Mouse (Mus musculus): ENCODE data around the gene Rps21.

The Rps21 gene

GRCm38 (mm10) chr2:180228592-180228991 is 28.6 kb upstream of the Rps21 start:
- in situ Hi-C loops (cut with MboI; ENCODE audit: unreplicated experiment in 2 of 2), result no loop called here

GRCm38 (mm10) chr2:180229129-180229528 is 28.0 kb upstream of the Rps21 start:
- in situ Hi-C loops (cut with MboI; ENCODE audit: unreplicated experiment in 2 of 2), result no loop called here

- in situ Hi-C loops (cut with MboI; ENCODE audit: unreplicated experiment in 2 of 2), result loop anchor here in 1 of 2 experiments (5.0 kb wide), 1 partner anchor 33 kb away; no protein-coding TSS in a partner anchor
Observed at GRCm38 (mm10) chr2:180230482-180230881, 26.7 kb upstream of the Rps21 start.

- in situ Hi-C loops (cut with MboI; ENCODE audit: unreplicated experiment in 2 of 2), result loop anchor here in 1 of 2 experiments (5.0 kb wide), 1 partner anchor 36 kb away; no protein-coding TSS in a partner anchor
Observed at GRCm38 (mm10) chr2:180233101-180233904, 23.9 kb upstream of the Rps21 start.

- in situ Hi-C loops (cut with MboI; ENCODE audit: unreplicated experiment in 2 of 2), result loop anchor here in 1 of 2 experiments (5.0 kb wide), 1 partner anchor 37 kb away; no protein-coding TSS in a partner anchor
Observed at GRCm38 (mm10) chr2:180234353-180234752, 22.8 kb upstream of the Rps21 start.

- in situ Hi-C loops (cut with MboI; ENCODE audit: unreplicated experiment in 2 of 2), result loop anchor here in 1 of 2 experiments (5.0 kb wide), 1 partner anchor 38 kb away; no protein-coding TSS in a partner anchor
Observed at GRCm38 (mm10) chr2:180234980-180235379, 22.2 kb upstream of the Rps21 start.

GRCm38 (mm10) chr2:180235788-180236187 is 21.4 kb upstream of the Rps21 start:
- in situ Hi-C loops (cut with MboI; ENCODE audit: unreplicated experiment in 2 of 2), result no loop called here

GRCm38 (mm10) chr2:180236500-180236899 is 20.7 kb upstream of the Rps21 start:
- in situ Hi-C loops (cut with MboI; ENCODE audit: unreplicated experiment in 2 of 2), result no loop called here

- in situ Hi-C loops (cut with MboI; ENCODE audit: unreplicated experiment in 2 of 2), result no loop called here
Observed at GRCm38 (mm10) chr2:180236930-180237329, 20.2 kb upstream of the Rps21 start.

GRCm38 (mm10) chr2:180237601-180238345 is 19.4 kb upstream of the Rps21 start:
- in situ Hi-C loops (cut with MboI; ENCODE audit: unreplicated experiment in 2 of 2), result no loop called here

- in situ Hi-C loops (cut with MboI; ENCODE audit: unreplicated experiment in 2 of 2), result no loop called here
Observed at GRCm38 (mm10) chr2:180238591-180238990, 18.6 kb upstream of the Rps21 start.

- in situ Hi-C loops (cut with MboI; ENCODE audit: unreplicated experiment in 2 of 2), result no loop called here
Observed at GRCm38 (mm10) chr2:180243108-180243507, 14.1 kb upstream of the Rps21 start.

GRCm38 (mm10) chr2:180247916-180248315 is 9.3 kb upstream of the Rps21 start:
- in situ Hi-C loops (cut with MboI; ENCODE audit: unreplicated experiment in 2 of 2), result no loop called here

- in situ Hi-C loops (cut with MboI; ENCODE audit: unreplicated experiment in 2 of 2), result no loop called here
Observed at GRCm38 (mm10) chr2:180248947-180249660, 8.1 kb upstream of the Rps21 start.

GRCm38 (mm10) chr2:180250930-180251611 is 6.1 kb upstream of the Rps21 start:
- in situ Hi-C loops (cut with MboI; ENCODE audit: unreplicated experiment in 2 of 2), result loop anchor here (5.0 to 25.0 kb wide), 5 partner anchors 69 to 1061 kb away; partner anchors contain the start of genes Psma7 (in 2 of the 2), Ss18l1 (in 2 of the 2), Rtel1 (in 1 of the 2) and Stmn3 (in 1 of the 2)

- in situ Hi-C loops (cut with MboI; ENCODE audit: unreplicated experiment in 2 of 2), result loop anchor here (5.0 to 25.0 kb wide), 5 partner anchors 70 to 1060 kb away; partner anchors contain the start of genes Psma7 (in 2 of the 2), Ss18l1 (in 2 of the 2), Rtel1 (in 1 of the 2) and Stmn3 (in 1 of the 2)
Observed at GRCm38 (mm10) chr2:180251838-180252237, 5.3 kb upstream of the Rps21 start.

GRCm38 (mm10) chr2:180254436-180255209 is 2.6 kb upstream of the Rps21 start:
- in situ Hi-C loops (cut with MboI; ENCODE audit: unreplicated experiment in 2 of 2), result loop anchor here (5.0 to 25.0 kb wide), 5 partner anchors 72 to 1058 kb away; partner anchors contain the start of genes Psma7 (in 2 of the 2), Ss18l1 (in 2 of the 2), Rtel1 (in 1 of the 2) and Stmn3 (in 1 of the 2)

GRCm38 (mm10) chr2:180255701-180256100 is 1.5 kb upstream of the Rps21 start:
- in situ Hi-C loops (cut with MboI; ENCODE audit: unreplicated experiment in 2 of 2), result loop anchor here (10.0 to 25.0 kb wide), 3 partner anchors 211 to 1057 kb away; partner anchors contain the start of genes Psma7 (in 2 of the 2), Ss18l1 (in 2 of the 2), Rtel1 (in 1 of the 2) and Stmn3 (in 1 of the 2)
